Mouse (Mus musculus) hindbrain, embryonic 16.5 days (tissue): ENCODE data around the gene Gm45716. TPM values are rescaled to one million over a fixed set of nuclear protein-coding genes. Genes with fewer than 3 reads are reported as not detected.
A peak's percentile ranks its signal among the peaks of the same experiment; 100 is the strongest.

ENCODE experiments used
- ATAC-seq: fragments of 200-750 bp; cut with Nextera tagmentation; 2 replicates; pipeline ENCODE4 v1.8.0; 2017; ENCODE audit warnings: moderate TSS enrichment, moderate library complexity
- H3K27ac ChIP-seq: fragments of 300-500 bp; sonication (generic); 2 replicates; pipeline ENCODE4 v1.5.1; 2014; ENCODE audit warnings: low read depth, mild to moderate bottlenecking, control low read depth, low read length, moderate library complexity
- H3K27me3 ChIP-seq: fragments of 300-500 bp; sonication (generic); replicated peaks from 2 replicates; pipeline ENCODE4 v1.6.1; 2014; ENCODE audit warnings: low read length; ENCODE audit not compliant: control insufficient read depth, insufficient read depth
- H3K36me3 ChIP-seq: fragments of 300-500 bp; sonication (generic); 2 replicates; pipeline ENCODE4 v1.6.1; 2014; ENCODE audit warnings: mild to moderate bottlenecking, low read length, moderate library complexity, mixed read lengths; ENCODE audit not compliant: control insufficient read depth, insufficient read depth
- H3K4me1 ChIP-seq: fragments of 300-500 bp; sonication (generic); 2 replicates; pipeline ENCODE4 v1.6.1; 2014; ENCODE audit warnings: low read depth, low read length; ENCODE audit not compliant: control insufficient read depth, insufficient read depth
- H3K4me2 ChIP-seq: fragments of 300-500 bp; sonication (generic); 2 replicates; pipeline ENCODE4 v1.6.1; 2014; ENCODE audit warnings: mild to moderate bottlenecking, low read length, control low read depth, moderate library complexity
- H3K4me3 ChIP-seq: fragments of 300-500 bp; sonication (generic); 2 replicates; pipeline ENCODE4 v1.5.1; 2014; ENCODE audit warnings: mild to moderate bottlenecking, low read length, control low read depth, moderate library complexity
- H3K9ac ChIP-seq: fragments of 300-500 bp; sonication (generic); 2 replicates; pipeline ENCODE4 v1.6.1; 2014; ENCODE audit warnings: low read depth, mild to moderate bottlenecking, control low read depth, low read length, moderate library complexity
- H3K9me3 ChIP-seq: fragments of 300-500 bp; sonication (generic); 2 replicates; pipeline ENCODE4 v1.6.1; 2014; ENCODE audit warnings: mild to moderate bottlenecking, low read length, moderate library complexity; ENCODE audit not compliant: control insufficient read depth
- WGBS: fragments of 180-500 bp; shearing (Covaris S2); extraction: QIAGEN DNeasy Blood & Tissue Kit; methylation state at CpG from one replicate; pipeline ENCODE4 v1.1.7; 2014; 5-methylcytosine and 5-hydroxymethylcytosine counted together
- polyA plus RNA-seq: library from polyadenylated mRNA; unstranded; fragments of >200 nt; fragmentation: Nextera tagmentation; extraction: Ambion mirVana; gene quantifications from 2 replicates; pipeline ENCODE4 v1.2.1, GENCODE M21; 2015

Gene Gm45716
- polyA plus RNA-seq, 1 experiment from 2014 or later: 19.1 TPM

DNA sequence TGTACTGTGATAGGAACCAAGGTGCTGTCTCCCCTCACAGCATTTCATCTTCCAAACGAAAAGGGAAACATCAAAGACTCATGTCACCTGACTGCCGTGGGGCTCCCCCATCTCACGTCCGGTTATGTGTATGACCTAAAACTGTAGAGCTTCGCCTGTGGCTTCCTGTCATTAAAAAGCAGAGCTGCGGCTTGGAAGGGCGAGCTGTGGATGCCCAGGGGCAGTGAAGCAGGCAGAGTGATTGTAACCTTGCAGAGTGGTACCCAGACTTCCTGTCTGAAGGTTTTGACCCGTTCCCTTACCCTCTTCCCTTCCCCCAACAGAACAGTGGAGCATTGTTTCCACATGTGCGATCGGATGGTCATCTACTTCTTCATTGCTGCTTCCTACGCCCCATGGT, 76.7 kb downstream of the Gm45716 start:
- Histone ChIP-seq H3K36me3 (peaks cover 32% of the 10 kb centered on the region), H3K4me1 (peaks cover 2% of the 10 kb centered on the region), H3K27ac (no peak overlapping the region), H3K4me2 (no peak overlapping the region), H3K9me3 (no peaks in the 10 kb centered on the region), H3K9ac (no peak overlapping the region), H3K4me3 (no peak overlapping the region), H3K27me3 (no peaks in the 10 kb centered on the region)
- no peak for ATAC-seq
- 90% methylated on average over 11 of the region's 11 CpGs for WGBS

DNA sequence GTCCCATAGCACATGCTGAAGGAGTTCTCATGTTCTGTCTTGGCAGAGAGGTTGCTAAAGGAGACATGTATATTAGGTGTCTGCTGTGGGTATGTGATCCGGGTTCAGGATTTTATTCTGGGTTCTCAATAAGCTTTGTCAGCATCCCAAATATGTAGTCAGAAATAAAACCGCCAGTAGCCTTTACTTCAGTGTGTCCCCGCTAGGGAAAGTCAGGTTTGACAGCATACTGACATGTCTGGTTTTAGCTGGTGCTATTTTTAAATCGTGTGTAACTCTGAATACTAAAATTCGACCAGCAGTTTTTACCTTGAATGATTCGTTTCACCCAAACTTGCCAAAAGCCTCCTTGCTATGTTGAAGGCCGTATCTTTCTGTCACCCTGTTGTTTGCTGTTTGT, 78.1 kb downstream of the Gm45716 start:
- Histone ChIP-seq H3K27me3 (no peaks in the 10 kb centered on the region), H3K4me3 (no peak overlapping the region), H3K4me1 (peaks cover 10% of the 10 kb centered on the region), H3K9me3 (no peaks in the 10 kb centered on the region), H3K27ac (no peak overlapping the region), H3K4me2 (no peak overlapping the region), H3K36me3 (peaks cover 31% of the 10 kb centered on the region), H3K9ac (no peak overlapping the region)
- ATAC-seq: no peak
- WGBS: 85% methylated on average over 7 of the region's 7 CpGs

DNA sequence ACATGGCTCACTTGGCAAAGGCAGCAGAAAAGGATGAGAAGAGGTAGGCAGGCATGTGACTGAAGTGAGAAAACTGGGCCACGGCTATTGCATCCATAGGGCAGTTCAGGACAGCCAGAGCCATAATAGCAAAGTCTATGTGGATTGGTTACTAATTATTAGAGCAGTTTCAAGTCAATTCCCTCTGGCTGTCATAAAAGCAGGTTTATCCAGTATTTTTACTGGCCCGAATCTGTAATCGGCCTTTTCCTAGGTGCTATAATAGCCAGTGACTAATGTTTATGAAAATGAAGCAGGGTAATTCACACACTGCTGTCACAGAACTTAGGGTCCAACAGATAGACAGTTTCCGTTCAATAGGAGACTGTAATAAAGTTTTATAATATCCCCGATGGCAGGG, 81.5 kb downstream of the Gm45716 start:
- Histone ChIP-seq H3K36me3 (peaks cover 14% of the 10 kb centered on the region), H3K27me3 (no peaks in the 10 kb centered on the region), H3K27ac (no peak overlapping the region), H3K4me2 (no peak overlapping the region), H3K9me3 (no peaks in the 10 kb centered on the region), H3K9ac (no peak overlapping the region), H3K4me3 (no peak overlapping the region), H3K4me1 (peaks cover 10% of the 10 kb centered on the region)
- no peak for ATAC-seq
- WGBS: 66% methylated on average over 5 of the region's 5 CpGs

DNA sequence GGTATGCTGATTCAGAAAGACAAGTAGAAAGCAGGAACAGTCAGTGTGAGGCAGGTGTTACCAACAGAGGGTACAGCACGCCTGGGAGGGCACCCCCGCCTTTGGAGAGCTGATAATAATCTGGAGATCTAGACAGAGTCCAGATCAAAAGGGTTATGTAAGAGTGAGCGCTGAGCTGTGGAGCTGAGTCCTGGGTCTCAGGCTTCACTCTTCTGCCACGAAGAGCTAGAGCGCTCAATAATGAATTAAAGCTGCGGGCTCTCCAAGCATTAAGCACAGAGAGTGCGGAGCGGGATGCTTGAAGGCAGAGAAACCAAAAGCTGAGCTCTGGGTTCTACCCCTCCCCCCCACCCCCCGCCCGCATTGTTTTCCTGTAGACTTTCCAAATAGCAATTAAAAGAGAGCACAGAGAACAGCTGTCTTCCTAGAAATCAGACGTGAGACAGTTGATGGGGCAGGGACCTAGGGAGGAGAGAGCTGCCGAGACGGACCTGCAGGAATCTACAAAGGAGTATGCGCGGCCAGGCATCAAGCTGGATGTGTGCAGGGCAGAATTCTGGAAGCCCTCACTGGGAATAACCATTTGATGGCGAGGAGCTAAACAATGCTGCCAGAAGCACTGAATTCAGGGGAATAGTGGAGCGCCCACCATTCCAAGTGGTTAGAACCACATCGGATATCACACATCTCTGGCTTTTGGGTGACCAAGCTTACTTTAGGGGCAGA, 82.1 kb downstream of the Gm45716 start:
- Histone ChIP-seq H3K27ac (no peak overlapping the region), H3K9ac (no peak overlapping the region; the same call in 1 of the 2 replicates), H3K9me3 (no peaks in the 10 kb centered on the region), H3K4me2 (no peak overlapping the region), H3K4me3 (no peak overlapping the region), H3K27me3 (no peaks in the 10 kb centered on the region), H3K4me1 (peaks cover 10% of the 10 kb centered on the region), H3K36me3 (peaks cover 9% of the 10 kb centered on the region)
- 46% methylated on average over 18 of the region's 18 CpGs for WGBS
- ATAC-seq: peak; percentile 56

DNA sequence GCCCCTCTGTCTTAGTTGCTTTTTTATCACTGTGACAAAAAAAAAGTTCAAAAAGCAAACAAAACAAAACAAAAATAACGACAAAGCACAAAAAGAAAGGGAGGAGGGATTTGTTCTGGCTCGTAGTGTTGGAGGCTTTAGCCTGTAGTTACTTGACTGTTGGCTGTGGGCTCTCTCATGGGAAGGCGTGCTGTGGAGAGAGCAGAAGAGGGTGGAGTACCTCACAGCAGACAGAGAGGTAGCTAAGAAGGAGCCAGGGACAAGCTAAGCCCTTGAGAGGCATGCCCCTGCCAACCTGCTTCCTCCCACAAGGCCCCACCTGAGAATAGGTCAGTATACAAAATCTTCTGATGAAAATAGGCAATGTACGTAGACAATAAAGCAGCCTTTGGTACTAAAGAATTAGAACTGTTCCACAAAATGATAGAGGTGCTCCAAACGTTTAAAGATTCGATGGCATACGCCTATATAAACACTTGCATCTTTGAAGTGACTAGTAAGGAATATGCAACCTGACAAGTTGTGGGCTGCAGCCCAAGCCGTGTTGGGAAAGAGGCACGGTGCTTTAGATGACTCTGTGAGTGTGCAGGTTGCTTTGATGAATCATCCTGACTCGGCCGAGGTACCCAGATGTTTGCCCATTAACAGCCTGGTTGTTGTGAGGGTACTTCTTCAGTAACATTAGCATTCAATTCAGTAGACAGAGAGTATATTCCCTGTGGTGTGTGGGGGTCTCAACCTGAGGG, 82.8 kb downstream of the Gm45716 start:
- peaks cover 10% of the 10 kb centered on the region for H3K4me1 ChIP-seq
- no peaks in the 10 kb centered on the region for H3K9me3 ChIP-seq
- H3K4me3 ChIP-seq: no peak overlapping the region
- H3K27ac ChIP-seq: no peak overlapping the region
- H3K36me3 ChIP-seq: peaks cover 9% of the 10 kb centered on the region
- H3K9ac ChIP-seq: no peak overlapping the region
- H3K27me3 ChIP-seq: no peaks in the 10 kb centered on the region
- 82% methylated on average over 11 of the region's 11 CpGs for WGBS
- H3K4me2 ChIP-seq: no peak overlapping the region
- ATAC-seq: no peak

DNA sequence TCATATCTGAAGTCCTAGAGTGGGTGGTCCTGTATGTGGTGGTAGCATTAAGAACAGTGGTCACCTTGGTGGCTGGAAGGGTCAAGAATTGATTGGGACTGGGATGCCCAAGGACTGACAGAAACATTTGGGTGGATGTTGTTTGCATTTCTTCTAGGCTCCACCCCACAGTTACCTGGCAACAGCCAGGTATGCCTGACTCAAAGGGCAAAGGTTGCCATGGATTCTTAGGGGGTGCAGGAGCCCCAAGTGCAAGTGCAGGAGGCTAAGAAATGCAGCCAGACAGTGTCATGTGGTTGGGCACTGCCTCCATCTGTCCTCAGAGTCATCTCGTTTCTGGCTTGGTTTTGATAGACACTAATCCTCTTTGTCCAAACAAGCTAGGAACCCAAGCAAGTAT, 86.7 kb downstream of the Gm45716 start:
- no peak overlapping the region for H3K27ac ChIP-seq
- no peak overlapping the region for H3K4me2 ChIP-seq
- peaks cover 9% of the 10 kb centered on the region; the same call in 1 of the 2 replicates for H3K36me3 ChIP-seq
- H3K9ac ChIP-seq: no peak overlapping the region
- H3K9me3 ChIP-seq: no peaks in the 10 kb centered on the region
- H3K4me3 ChIP-seq: no peak overlapping the region
- ATAC-seq: no peak
- no peaks in the 10 kb centered on the region for H3K27me3 ChIP-seq
- peaks cover 8% of the 10 kb centered on the region; the same call in 1 of the 2 replicates for H3K4me1 ChIP-seq
- 50% methylated on average over 1 of the region's 1 CpGs for WGBS

DNA sequence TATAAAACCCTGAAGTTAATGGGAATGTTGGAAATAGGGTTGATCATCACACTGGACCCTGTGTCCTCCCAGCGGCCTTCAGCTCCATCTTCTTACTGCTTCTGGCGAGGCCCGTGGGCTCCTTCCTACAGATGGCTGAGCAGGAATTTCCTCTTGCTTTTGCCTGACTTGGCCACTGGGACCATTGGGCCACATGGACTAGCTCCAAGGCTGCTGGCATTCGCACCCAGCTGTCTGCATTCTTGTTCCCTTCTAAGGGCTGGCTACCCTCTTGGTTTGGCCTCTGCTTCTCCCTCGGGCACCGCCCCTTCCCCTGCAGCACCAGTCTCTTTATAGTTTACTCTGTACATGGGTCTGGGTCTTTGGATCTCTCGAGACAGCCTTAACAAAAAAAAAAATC, 88.2 kb downstream of the Gm45716 start:
- Histone ChIP-seq H3K9ac (no peak overlapping the region), H3K27ac (no peak overlapping the region), H3K9me3 (no peaks in the 10 kb centered on the region), H3K4me3 (no peak overlapping the region), H3K4me2 (no peak overlapping the region), H3K4me1 (no peaks in the 10 kb centered on the region), H3K36me3 (peaks cover 9% of the 10 kb centered on the region; the same call in 1 of the 2 replicates), H3K27me3 (no peaks in the 10 kb centered on the region)
- no peak; the same call in 1 of the 2 replicates for ATAC-seq
- 89% methylated on average over 7 of the region's 7 CpGs for WGBS

DNA sequence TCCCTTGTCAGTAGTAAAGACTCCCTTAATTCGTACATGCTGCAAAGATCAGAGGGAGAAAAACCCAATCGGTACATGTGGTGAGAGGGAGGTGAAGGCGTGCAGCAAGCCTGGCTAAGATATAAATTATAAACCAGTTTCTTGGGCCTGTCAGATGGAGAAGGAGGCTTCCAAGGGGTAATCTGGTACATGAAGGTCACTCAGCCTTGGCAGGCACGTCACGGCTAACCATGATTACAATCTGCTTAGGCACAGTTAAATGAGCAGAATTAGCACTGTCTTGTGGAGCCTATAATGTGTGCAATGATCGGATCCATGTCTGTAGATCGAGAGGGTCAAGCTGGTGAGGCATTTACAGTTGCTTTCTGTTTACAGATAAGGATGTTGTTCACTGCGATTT, 88.7 kb downstream of the Gm45716 start:
- Histone ChIP-seq H3K4me3 (no peak overlapping the region), H3K4me2 (no peak overlapping the region), H3K36me3 (peaks cover 9% of the 10 kb centered on the region; the same call in 1 of the 2 replicates), H3K9ac (no peak overlapping the region), H3K4me1 (no peaks in the 10 kb centered on the region), H3K9me3 (no peaks in the 10 kb centered on the region), H3K27me3 (no peaks in the 10 kb centered on the region), H3K27ac (no peak overlapping the region)
- 79% methylated on average over 8 of the region's 8 CpGs for WGBS
- ATAC-seq: peak; percentile 68; the same call in 1 of the 2 replicates

DNA sequence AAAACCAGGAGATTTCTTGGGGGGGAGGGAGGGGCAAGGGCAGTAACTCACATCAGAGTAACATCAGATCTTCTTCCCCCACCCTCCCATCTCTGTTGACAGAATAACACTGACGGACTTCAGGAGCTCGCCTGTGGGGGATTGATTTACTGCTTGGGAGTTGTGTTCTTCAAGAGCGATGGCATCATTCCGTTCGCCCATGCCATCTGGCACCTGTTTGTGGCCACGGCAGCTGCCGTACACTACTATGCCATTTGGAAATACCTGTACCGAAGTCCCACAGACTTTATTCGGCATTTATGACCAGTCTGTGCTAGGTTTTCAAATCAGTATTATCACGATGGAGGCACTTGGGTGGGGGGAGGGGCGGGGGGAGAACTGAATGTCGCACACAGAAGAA, 89.1 kb downstream of the Gm45716 start:
- no peaks in the 10 kb centered on the region for H3K27me3 ChIP-seq
- no peaks in the 10 kb centered on the region for H3K4me1 ChIP-seq
- peaks cover 9% of the 10 kb centered on the region; the same call in 1 of the 2 replicates for H3K36me3 ChIP-seq
- no peak overlapping the region for H3K4me2 ChIP-seq
- no peaks in the 10 kb centered on the region for H3K9me3 ChIP-seq
- H3K27ac ChIP-seq: no peak overlapping the region
- WGBS: 91% methylated on average over 12 of the region's 12 CpGs
- H3K9ac ChIP-seq: no peak overlapping the region
- peak; percentile 48; the same call in 1 of the 2 replicates for ATAC-seq
- no peak overlapping the region for H3K4me3 ChIP-seq
